Mouse (Mus musculus): ENCODE results near the gene Mrpl16.

GRCm38 (mm10) chr19:11787826-11788225, 17.6 kb downstream of the Mrpl16 start:
- no peak for TF ChIP-seq FLI1 (IDR thresholded peaks at IDR 0.05; ENCODE audit: low read length)
- no peak for TF ChIP-seq GATA1 (IDR thresholded peaks at IDR 0.05; ENCODE audit: borderline replicate concordance, low read length)
